8 mouse cellular contexts compared by ENCODE assay signal in genomic region chr3:19894630-19895578, GRCm38 (mm10).
DNase-seq lines count a peak whose midpoint lies in the region; ATAC-seq and TF ChIP-seq lines count a peak whose summit lies in the region.

No protein-coding gene starts in this region.

- ATAC-seq in forebrain, embryonic 12.5 days (ENCODE audit: low FRiP score), result peak; percentile 98
- ATAC-seq in heart, postnatal 0 days (ENCODE audit: insufficient read depth, low read depth), result peak; percentile 98
- peak; percentile 97 for ATAC-seq in liver, embryonic 16.5 days (ENCODE audit: low read depth)
- peak; percentile 100 for ATAC-seq in neural tube, embryonic 13.5 days (ENCODE audit: low read depth)

- peak overlapping the region; percentile 89 for H3K4me2 ChIP-seq in forebrain, embryonic 12.5 days
- H3K4me2 ChIP-seq in heart, postnatal 0 days (ENCODE audit: low read depth, low read length), result peak overlapping the region; percentile 84
- H3K4me2 ChIP-seq in liver, embryonic 16.5 days (ENCODE audit: low read depth, low read length), result peak overlapping the region; percentile 82
- H3K4me2 ChIP-seq in neural tube, embryonic 13.5 days, result peak overlapping the region; percentile 93

- H3K27me3 ChIP-seq in E14TG2a.4 (ENCODE audit: insufficient read depth, low read length), result no peaks in the 10 kb centered on the region
- H3K27me3 ChIP-seq in forebrain, embryonic 12.5 days, result no peaks in the 10 kb centered on the region
- no peaks in the 10 kb centered on the region for H3K27me3 ChIP-seq in heart, postnatal 0 days (ENCODE audit: control insufficient read depth, insufficient read depth, low read length)
- no peaks in the 10 kb centered on the region for H3K27me3 ChIP-seq in liver, embryonic 16.5 days (ENCODE audit: control insufficient read depth, insufficient read depth, low read depth, low read length)
- no peaks in the 10 kb centered on the region for H3K27me3 ChIP-seq in neural tube, embryonic 13.5 days
- no peaks in the 10 kb centered on the region for H3K27me3 ChIP-seq in testis, adult 2 months (ENCODE audit: control insufficient read depth, insufficient read depth, low read length)

- WGBS in forebrain, embryonic 12.5 days, result under 1% methylated on average over 68 of the region's 68 CpGs
- WGBS in heart, postnatal 0 days, result under 1% methylated on average over 65 of the region's 68 CpGs
- under 1% methylated on average over 68 of the region's 68 CpGs for WGBS in liver, embryonic 16.5 days (ENCODE audit: insufficient replicate concordance)
- WGBS in neural tube, embryonic 13.5 days, result under 1% methylated on average over 68 of the region's 68 CpGs

- peak overlapping the region; percentile 91 for H3K4me3 ChIP-seq in E14TG2a.4 (replicated peaks; ENCODE audit: low read length)
- peak overlapping the region; percentile 90 for H3K4me3 ChIP-seq in forebrain, embryonic 12.5 days (replicated peaks)
- H3K4me3 ChIP-seq in heart, postnatal 0 days (ENCODE audit: low read depth, low read length), result peak overlapping the region; percentile 66
- H3K4me3 ChIP-seq in liver, embryonic 16.5 days (ENCODE audit: low read depth, low read length), result peak overlapping the region; percentile 75
- peak overlapping the region; percentile 94 for H3K4me3 ChIP-seq in neural tube, embryonic 13.5 days
- peak overlapping the region; percentile 86 for H3K4me3 ChIP-seq in testis, adult 2 months (ENCODE audit: control insufficient read depth, low read depth, low read length)

- peak; percentile 90 for DNase-seq in c-Kit-positive CD71-positive TER-119-positive erythroid progenitor cells, embryonic 14.5 days (ENCODE audit: low spot score)
- DNase-seq in heart, postnatal 0 days (ENCODE audit: low spot score), result peak; percentile 98
- DNase-seq in kidney, postnatal 4 days, result peak; percentile 98

- no peaks in the 10 kb centered on the region for H3K9me3 ChIP-seq in E14TG2a.4 (ENCODE audit: low read length)
- H3K9me3 ChIP-seq in forebrain, embryonic 12.5 days, result no peaks in the 10 kb centered on the region
- no peaks in the 10 kb centered on the region for H3K9me3 ChIP-seq in heart, postnatal 0 days (replicated peaks; ENCODE audit: control insufficient read depth, low read length)
- no peaks in the 10 kb centered on the region for H3K9me3 ChIP-seq in liver, embryonic 16.5 days (replicated peaks; ENCODE audit: control insufficient read depth, low read length)
- H3K9me3 ChIP-seq in neural tube, embryonic 13.5 days, result peaks cover under 1% of the 10 kb centered on the region; the same call in 1 of the 2 replicates

- H3K27ac ChIP-seq in forebrain, embryonic 12.5 days, result peak overlapping the region; percentile 71
- H3K27ac ChIP-seq in heart, postnatal 0 days (ENCODE audit: low read depth), result peak overlapping the region; percentile 76
- H3K27ac ChIP-seq in liver, embryonic 16.5 days (ENCODE audit: low read length), result peak overlapping the region; percentile 21; the same call in 1 of the 2 replicates
- peak overlapping the region; percentile 87 for H3K27ac ChIP-seq in neural tube, embryonic 13.5 days (replicated peaks)
- H3K27ac ChIP-seq in testis, adult 2 months (ENCODE audit: control insufficient read depth, insufficient read depth, low read depth, low read length), result peak overlapping the region; percentile 67

- TF ChIP-seq EP300 in heart, postnatal 0 days (IDR thresholded peaks at IDR 0.05; ENCODE audit: low read depth), result peak; percentile 73; the same call in 1 of the 2 replicates

- peak; percentile 63 for TF ChIP-seq CTCF in E14TG2a.4 (conservative IDR thresholded peaks at IDR 0.05; ENCODE audit: low read length)
- TF ChIP-seq CTCF in heart, postnatal 0 days (IDR thresholded peaks at IDR 0.05; ENCODE audit: low read depth), result peak; percentile 84
- peak; percentile 54; the same call in 1 of the 2 replicates for TF ChIP-seq CTCF in testis, adult 2 months (IDR thresholded peaks at IDR 0.05; ENCODE audit: control insufficient read depth, insufficient read depth, insufficient replicate concordance, low read depth, low read length)

- H3K9ac ChIP-seq in forebrain, embryonic 12.5 days, result peak overlapping the region; percentile 85
- peak overlapping the region; percentile 60 for H3K9ac ChIP-seq in heart, postnatal 0 days (replicated peaks; ENCODE audit: low read depth, low read length)
- peak overlapping the region; percentile 78 for H3K9ac ChIP-seq in liver, embryonic 16.5 days (ENCODE audit: low read depth, low read length)
- H3K9ac ChIP-seq in neural tube, embryonic 13.5 days, result peak overlapping the region; percentile 91

- H3K4me1 ChIP-seq in E14TG2a.4 (replicated peaks; ENCODE audit: low read depth, low read length), result peaks cover 25% of the 10 kb centered on the region
- H3K4me1 ChIP-seq in forebrain, embryonic 12.5 days, result peaks cover 21% of the 10 kb centered on the region
- peaks cover 18% of the 10 kb centered on the region; the same call in 1 of the 2 replicates for H3K4me1 ChIP-seq in heart, postnatal 0 days (ENCODE audit: control insufficient read depth, insufficient read depth)
- H3K4me1 ChIP-seq in liver, embryonic 16.5 days (ENCODE audit: control insufficient read depth, low read depth, low read length), result peaks cover 10% of the 10 kb centered on the region
- peaks cover 28% of the 10 kb centered on the region for H3K4me1 ChIP-seq in neural tube, embryonic 13.5 days (replicated peaks)
- peaks cover 2% of the 10 kb centered on the region; the same call in 1 of the 2 replicates for H3K4me1 ChIP-seq in testis, adult 2 months (ENCODE audit: control insufficient read depth, insufficient read depth, low read length)

- H3K36me3 ChIP-seq in E14TG2a.4 (ENCODE audit: insufficient read depth, low read length), result no peaks in the 10 kb centered on the region
- peaks cover 19% of the 10 kb centered on the region for H3K36me3 ChIP-seq in forebrain, embryonic 12.5 days (replicated peaks)
- H3K36me3 ChIP-seq in heart, postnatal 0 days (replicated peaks; ENCODE audit: control insufficient read depth, insufficient read depth, low read length), result 0 out of 2 replicates have a peak, but pooled peaks cover 4% of the 10 kb centered on the region
- no peaks in the 10 kb centered on the region for H3K36me3 ChIP-seq in liver, embryonic 16.5 days (ENCODE audit: control insufficient read depth, insufficient read depth)
- peaks cover 20% of the 10 kb centered on the region for H3K36me3 ChIP-seq in neural tube, embryonic 13.5 days
- H3K36me3 ChIP-seq in testis, adult 2 months (ENCODE audit: control insufficient read depth, insufficient read depth, low read length), result no peaks in the 10 kb centered on the region

- no peak for TF ChIP-seq POLR2A in testis, adult 2 months (IDR thresholded peaks at IDR 0.05; ENCODE audit: control insufficient read depth, low read depth, low read length)

Comparison
In these comparisons a context has a peak if more than half of its experiments do, and no peak if none do; other contexts are left out.
1. Peak in every context shown above with its lines: DNase-seq, ATAC-seq, H3K4me3 ChIP-seq and H3K27ac ChIP-seq.
2. H3K27ac ChIP-seq: peak in every context shown above with its lines; median percentile 87 in neural tube, embryonic 13.5 days; 76 in heart, postnatal 0 days; 71 in forebrain, embryonic 12.5 days; 67 in testis, adult 2 months; 21 in liver, embryonic 16.5 days.